Mouse (Mus musculus) forebrain, embryonic 15.5 days (tissue): ENCODE measurements around the gene Fundc1. TPM values are rescaled to one million over a fixed set of nuclear protein-coding genes. Genes with fewer than 3 reads are reported as not detected.
"Not testable (repeated sequence)": the region's sequence is repeated elsewhere in the genome, so short reads cannot be mapped to it uniquely, and the experiment has no call there.

Experiments used
- ATAC-seq: fragments of 200-750 bp; cut with Nextera tagmentation; replicated peaks from 2 replicates; pipeline ENCODE4 v1.8.0; 2017; ENCODE audit warnings: mild to moderate bottlenecking, moderate TSS enrichment, moderate library complexity
- H3K27ac ChIP-seq: fragments of 300-500 bp; sonication (generic); replicated peaks from 2 replicates; pipeline ENCODE4 v1.5.1; 2015; ENCODE audit warnings: mild to moderate bottlenecking, inconsistent platforms
- H3K27me3 ChIP-seq: fragments of 300-500 bp; sonication (generic); 2 replicates; pipeline ENCODE4 v1.6.1; 2015; ENCODE audit warnings: inconsistent platforms
- H3K36me3 ChIP-seq: fragments of 300-500 bp; sonication (generic); 2 replicates; pipeline ENCODE4 v1.6.1; 2015; ENCODE audit warnings: mild to moderate bottlenecking, inconsistent platforms
- H3K4me1 ChIP-seq: fragments of 300-500 bp; sonication (generic); 2 replicates; pipeline ENCODE4 v1.6.1; 2015; ENCODE audit warnings: inconsistent platforms
- H3K4me2 ChIP-seq: fragments of 300-500 bp; sonication (generic); replicated peaks from 2 replicates; pipeline ENCODE4 v1.6.1; 2015; ENCODE audit warnings: mild to moderate bottlenecking, inconsistent platforms
- H3K4me3 ChIP-seq: fragments of 300-500 bp; sonication (generic); 2 replicates; pipeline ENCODE4 v1.5.1; 2015; ENCODE audit warnings: mild to moderate bottlenecking, inconsistent platforms
- H3K9ac ChIP-seq: fragments of 300-500 bp; sonication (generic); replicated peaks from 2 replicates; pipeline ENCODE4 v1.6.1; 2015; ENCODE audit warnings: mild to moderate bottlenecking, inconsistent platforms
- H3K9me3 ChIP-seq: fragments of 300-500 bp; sonication (generic); 2 replicates; pipeline ENCODE4 v1.6.1; 2016; ENCODE audit warnings: inconsistent platforms
- WGBS: fragments of 180-500 bp; shearing (Covaris S2); methylation state at CpG from one replicate; pipeline ENCODE4 v1.1.7; 2015; ENCODE audit warnings: mixed read lengths; 5-methylcytosine and 5-hydroxymethylcytosine counted together
- polyA plus RNA-seq: library from polyadenylated mRNA; unstranded; fragments of >200 nt; fragmentation: Nextera tagmentation; extraction: Ambion mirVana; gene quantifications from 2 replicates; pipeline ENCODE4 v1.2.1, GENCODE M21; 2015

The Fundc1 gene
- polyA plus RNA-seq = 63.7 and 65.0 TPM in 2 replicates

DNA sequence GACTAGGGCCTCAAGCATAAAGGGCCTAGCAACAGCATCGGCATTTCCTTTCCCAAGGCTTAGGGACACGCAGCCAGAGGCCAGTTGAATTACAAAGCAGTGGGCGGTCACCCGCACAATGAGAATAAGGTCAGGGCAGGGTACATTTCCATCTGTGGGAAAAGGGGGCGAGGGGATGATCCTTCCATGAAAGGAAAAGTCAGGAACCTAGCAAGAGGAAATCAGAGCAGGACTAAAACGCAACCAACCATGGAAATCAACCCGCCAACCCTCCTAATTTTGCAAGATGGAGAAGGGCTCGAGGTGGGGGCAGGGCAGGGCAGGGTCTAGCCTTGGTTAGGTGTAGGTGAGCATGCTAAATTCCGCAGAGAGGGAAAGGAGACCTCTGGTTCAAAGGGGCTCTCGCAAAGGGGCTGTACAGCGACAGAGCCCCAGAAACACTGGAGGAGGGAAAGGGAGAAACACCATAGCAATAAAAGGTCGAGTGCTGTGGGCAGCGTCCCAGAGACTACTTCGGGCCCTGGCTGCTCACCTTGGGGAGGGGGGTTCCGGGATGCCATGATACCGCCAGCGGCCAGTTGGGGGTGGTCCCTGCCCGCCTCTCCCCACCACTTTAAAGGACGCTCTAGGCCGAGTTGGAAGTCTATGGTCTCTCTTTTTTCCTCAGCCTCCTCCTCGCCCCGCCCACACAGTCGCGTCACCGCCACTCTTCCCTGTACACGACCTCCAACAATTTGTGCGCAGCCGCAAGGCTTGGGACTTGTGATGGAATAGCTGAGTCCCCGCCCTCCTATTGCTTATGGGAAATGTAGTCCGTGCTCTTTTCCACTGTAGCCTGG lies at the start of gene Fundc1:
Gene Fundc1, minus strand, starts transcription at position 705 of the 839 bp plus-strand sequence.
- Histone ChIP-seq H3K9ac (peak within 1 kb of the TSS; percentile 59), H3K4me2 (peak within 1 kb of the TSS; percentile 43), H3K36me3 (no peaks in the 10 kb centered on the region), H3K4me3 (peak within 1 kb of the TSS; percentile 53), H3K4me1 (peaks cover 4% of the 10 kb centered on the region; the same call in 1 of the 2 replicates), H3K9me3 (no peaks in the 10 kb centered on the region), H3K27me3 (no peaks in the 10 kb centered on the region), H3K27ac (peak within 1 kb of the TSS; percentile 90)
- ATAC-seq = peak; percentile 99
- 13% methylated on average over 30 of the region's 30 CpGs for WGBS

DNA sequence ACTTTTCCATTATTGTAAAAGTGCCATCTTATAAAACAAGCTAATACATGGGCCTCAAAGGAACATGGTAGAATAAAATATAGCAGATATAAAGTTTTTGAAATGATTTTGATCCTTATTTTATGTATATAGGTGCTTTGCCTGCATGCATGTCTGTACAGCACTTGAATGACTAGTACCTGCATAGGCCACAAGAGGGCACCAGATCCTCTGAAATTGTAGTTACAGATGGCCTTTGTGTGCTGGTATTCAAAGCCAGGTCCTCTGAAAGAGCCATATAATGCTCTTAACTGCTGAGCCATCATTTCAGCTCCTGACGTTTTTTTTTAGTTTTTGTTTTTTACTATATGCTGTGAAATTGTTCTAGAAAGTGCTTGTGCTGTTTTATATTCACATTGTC lies 39.1 kb upstream of the Fundc1 start:
- H3K9ac ChIP-seq = no peak overlapping the region
- H3K36me3 ChIP-seq = no peaks in the 10 kb centered on the region
- no peaks in the 10 kb centered on the region for H3K9me3 ChIP-seq
- no peak for ATAC-seq
- H3K4me2 ChIP-seq = no peak overlapping the region
- no peaks in the 10 kb centered on the region for H3K4me1 ChIP-seq
- H3K4me3 ChIP-seq = no peak overlapping the region
- whole genome bisulfite sequencing = 62% methylated on average over 1 of the region's 1 CpGs
- no peaks in the 10 kb centered on the region for H3K27me3 ChIP-seq
- H3K27ac ChIP-seq = no peak overlapping the region

DNA sequence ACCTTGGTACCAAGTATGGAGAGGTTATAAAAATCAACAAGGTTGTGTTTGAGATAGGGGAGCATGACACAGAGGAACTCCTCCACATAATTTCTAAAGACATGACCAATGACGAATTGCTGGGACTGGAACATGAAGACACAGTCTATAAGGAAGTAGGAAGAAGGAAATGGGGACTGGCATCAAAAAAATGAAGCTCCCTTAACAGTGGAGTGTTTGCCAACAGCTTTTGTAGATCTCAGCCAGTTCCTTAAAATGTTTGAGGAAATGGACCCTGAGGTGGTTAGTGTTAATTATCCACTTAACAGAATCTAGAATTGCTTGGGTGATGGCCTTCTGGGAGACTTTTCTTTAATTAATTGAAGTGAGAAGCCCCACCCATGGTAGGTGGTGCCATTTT lies 36.6 kb upstream of the Fundc1 start:
- H3K4me3 ChIP-seq = no peak overlapping the region
- H3K27me3 ChIP-seq = no peaks in the 10 kb centered on the region
- H3K4me1 ChIP-seq = no peaks in the 10 kb centered on the region
- H3K27ac ChIP-seq = no peak overlapping the region
- no peaks in the 10 kb centered on the region for H3K9me3 ChIP-seq
- H3K4me2 ChIP-seq = no peak overlapping the region
- no peak overlapping the region for H3K9ac ChIP-seq
- H3K36me3 ChIP-seq = no peaks in the 10 kb centered on the region
- 76% methylated on average over 1 of the region's 1 CpGs for WGBS
- no peak for ATAC-seq

DNA sequence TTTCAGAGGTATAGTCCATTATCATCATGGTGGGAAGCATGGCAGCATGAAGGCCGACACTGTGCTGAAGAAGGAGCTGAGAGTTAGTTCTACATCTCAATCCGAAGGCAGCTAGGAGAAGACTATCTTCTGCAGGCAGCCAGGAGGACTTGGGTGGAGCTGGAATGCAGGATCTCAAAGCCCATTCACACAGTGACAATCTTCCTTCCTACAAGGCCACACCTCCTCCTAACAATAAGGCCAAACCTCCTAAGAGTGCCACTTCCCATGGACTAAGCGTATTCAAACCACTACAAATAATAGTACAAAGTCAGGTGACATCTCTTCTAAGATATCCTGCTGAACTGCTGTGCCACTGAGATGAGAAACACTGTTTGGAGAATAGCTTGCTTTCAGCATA lies 35.5 kb upstream of the Fundc1 start:
- Histone ChIP-seq H3K4me1 (no peaks in the 10 kb centered on the region), H3K9ac (no peak overlapping the region), H3K27ac (no peak overlapping the region), H3K4me3 (no peak overlapping the region), H3K27me3 (no peaks in the 10 kb centered on the region), H3K4me2 (no peak overlapping the region), H3K9me3 (no peaks in the 10 kb centered on the region), H3K36me3 (no peaks in the 10 kb centered on the region)
- WGBS = 83% methylated on average over 3 of the region's 3 CpGs
- no peak for ATAC-seq

DNA sequence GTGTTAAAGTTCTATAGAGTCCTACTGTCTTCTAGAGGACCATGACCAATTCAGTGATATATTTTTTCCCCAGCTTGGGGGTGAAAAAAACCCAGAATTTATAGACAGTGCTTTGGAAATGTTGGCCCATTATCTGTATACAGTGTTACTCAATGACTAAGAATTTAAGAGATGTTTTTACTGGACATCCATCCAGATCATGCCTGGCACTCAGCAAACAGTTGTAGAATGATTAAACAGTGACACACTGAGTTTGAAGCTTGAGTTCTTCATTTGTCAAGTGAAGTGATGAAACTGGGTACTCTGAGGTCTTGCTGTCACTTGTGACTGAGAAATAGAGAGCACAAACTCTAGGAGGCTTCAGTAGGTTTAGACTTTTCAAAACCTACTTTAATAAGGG lies 21.2 kb upstream of the Fundc1 start:
- no peak for ATAC-seq
- no peaks in the 10 kb centered on the region for H3K9me3 ChIP-seq

DNA sequence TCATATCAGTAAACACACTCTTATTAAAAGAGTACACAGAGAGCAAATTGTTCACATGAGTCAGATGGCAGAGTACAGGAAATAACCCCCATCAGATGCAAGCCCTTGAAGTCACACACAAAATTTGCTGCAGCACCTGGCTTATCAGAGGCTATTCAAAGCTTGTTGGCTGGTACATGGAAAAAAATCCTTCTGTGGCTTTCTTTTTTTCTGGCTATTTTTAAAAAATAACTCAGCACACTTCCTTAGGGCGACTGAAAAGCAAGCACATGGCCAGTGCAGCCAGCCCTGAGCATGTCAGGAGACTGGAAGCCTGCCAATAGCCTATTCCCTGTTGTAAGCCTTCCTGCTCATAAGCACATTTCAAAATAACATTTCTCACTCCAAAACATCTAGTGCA lies 18.6 kb upstream of the Fundc1 start:
- WGBS = 15% methylated on average over 1 of the region's 1 CpGs
- no peak overlapping the region for H3K27ac ChIP-seq
- no peaks in the 10 kb centered on the region for H3K36me3 ChIP-seq
- H3K4me1 ChIP-seq = no peaks in the 10 kb centered on the region
- no peaks in the 10 kb centered on the region for H3K27me3 ChIP-seq
- H3K9me3 ChIP-seq = no peaks in the 10 kb centered on the region
- H3K4me2 ChIP-seq = no peak overlapping the region
- H3K9ac ChIP-seq = no peak overlapping the region
- no peak overlapping the region for H3K4me3 ChIP-seq
- ATAC-seq = peak; percentile 78

More for the DNA sequence above, 21.2 kb upstream of the Fundc1 start:
- Histone ChIP-seq H3K4me3 (no peak overlapping the region), H3K27ac (no peak overlapping the region), H3K4me2 (no peak overlapping the region), H3K36me3 (no peaks in the 10 kb centered on the region), H3K9ac (no peak overlapping the region), H3K27me3 (no peaks in the 10 kb centered on the region), H3K4me1 (no peaks in the 10 kb centered on the region)

DNA sequence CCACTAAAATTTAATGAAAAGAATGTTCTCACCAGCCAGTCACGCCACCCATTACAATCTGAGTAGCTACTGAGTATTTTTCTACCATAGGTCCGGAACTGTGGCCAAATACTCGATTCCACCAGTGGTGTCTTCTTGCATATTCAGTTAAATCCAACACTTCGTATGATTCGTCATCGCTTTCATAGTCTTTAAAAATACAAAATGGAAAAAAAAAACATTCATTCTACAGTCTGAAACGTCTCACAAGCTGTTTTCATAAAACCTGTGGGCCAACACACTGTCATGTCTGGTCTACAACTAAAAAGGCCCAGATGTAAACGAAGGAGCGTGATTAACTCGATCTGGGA lies 879 bp downstream of the Fundc1 start:
- 20% methylated on average over 10 of the region's 10 CpGs for whole genome bisulfite sequencing
- Histone ChIP-seq H3K4me2 (peak overlapping the region; percentile 43), H3K4me1 (peaks cover 4% of the 10 kb centered on the region; the same call in 1 of the 2 replicates), H3K36me3 (no peaks in the 10 kb centered on the region), H3K27me3 (no peaks in the 10 kb centered on the region), H3K9ac (peak overlapping the region; percentile 59), H3K9me3 (no peaks in the 10 kb centered on the region), H3K27ac (peak overlapping the region; percentile 90), H3K4me3 (peak overlapping the region; percentile 53)
- no peak for ATAC-seq

DNA sequence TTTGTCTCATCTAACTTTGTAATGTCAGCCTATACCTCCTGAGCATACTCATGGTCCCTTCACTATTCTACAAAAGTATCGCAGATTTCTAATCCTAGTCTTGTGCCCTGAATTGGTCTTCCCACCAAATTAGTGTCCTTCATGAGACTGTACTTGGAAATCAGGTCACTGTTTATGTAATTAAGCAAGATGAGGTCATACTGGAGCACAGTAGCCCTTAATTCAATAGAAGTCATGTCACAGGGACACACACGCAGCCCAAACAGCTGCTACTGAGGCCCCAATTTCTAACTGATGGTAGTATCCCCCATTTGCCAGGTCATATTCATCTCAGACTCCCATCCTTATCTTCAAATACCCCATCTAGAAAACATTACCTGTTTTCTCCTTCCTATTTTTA lies 3.5 kb downstream of the Fundc1 start:
- Histone ChIP-seq H3K4me1 (peaks cover 4% of the 10 kb centered on the region; the same call in 1 of the 2 replicates), H3K36me3 (no peaks in the 10 kb centered on the region), H3K4me3 (no peak overlapping the region), H3K27ac (no peak overlapping the region), H3K9ac (no peak overlapping the region), H3K9me3 (no peaks in the 10 kb centered on the region), H3K27me3 (no peaks in the 10 kb centered on the region), H3K4me2 (no peak overlapping the region)
- WGBS = 69% methylated on average over 2 of the region's 2 CpGs
- ATAC-seq = no peak

DNA sequence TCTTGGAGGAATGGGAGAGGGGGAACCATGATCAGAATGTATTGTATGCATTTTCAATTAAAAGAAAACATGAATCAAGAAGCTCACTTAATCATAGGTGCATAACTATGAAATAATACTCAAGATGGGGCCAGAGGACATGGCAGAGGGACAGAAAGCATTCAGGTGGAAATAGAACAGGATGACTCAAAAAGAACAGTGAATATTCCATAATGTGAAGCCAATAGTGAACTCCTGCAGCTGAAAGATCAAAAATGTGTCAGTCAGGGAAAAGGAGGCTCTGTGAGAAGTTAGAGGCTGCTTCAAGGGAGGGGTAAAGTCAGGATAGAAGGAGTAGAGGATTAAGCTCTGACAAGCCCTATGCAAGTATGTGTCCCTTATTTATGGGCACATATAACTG lies 6.4 kb downstream of the Fundc1 start:
- no peaks in the 10 kb centered on the region for H3K27me3 ChIP-seq
- H3K9me3 ChIP-seq = no peaks in the 10 kb centered on the region
- no peak overlapping the region for H3K4me2 ChIP-seq
- H3K9ac ChIP-seq = no peak overlapping the region
- no peaks in the 10 kb centered on the region for H3K36me3 ChIP-seq
- no peak overlapping the region for H3K4me3 ChIP-seq
- H3K27ac ChIP-seq = no peak overlapping the region
- H3K4me1 ChIP-seq = peaks cover 4% of the 10 kb centered on the region; the same call in 1 of the 2 replicates
- ATAC-seq = no peak

DNA sequence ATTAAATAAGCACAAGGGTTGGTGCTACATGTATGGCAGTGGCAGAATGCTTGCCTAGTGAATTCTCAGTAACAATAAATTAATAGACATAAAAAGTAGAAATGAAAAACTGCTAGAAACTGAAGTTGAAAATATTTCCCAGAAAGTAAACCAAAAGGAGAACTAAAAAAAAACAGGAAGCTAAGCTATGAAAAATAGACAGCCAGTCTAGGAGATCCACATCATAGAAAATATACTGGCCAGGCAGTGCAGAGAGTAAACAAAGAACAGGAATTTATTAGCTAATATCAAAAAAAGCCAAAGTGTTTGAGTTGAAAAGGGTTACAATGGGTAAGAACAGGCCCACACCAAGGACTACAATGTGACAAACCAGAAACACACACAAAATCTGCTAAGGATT lies 7.4 kb downstream of the Fundc1 start:
- no peaks in the 10 kb centered on the region for H3K36me3 ChIP-seq
- no peak overlapping the region for H3K27ac ChIP-seq
- no peaks in the 10 kb centered on the region for H3K27me3 ChIP-seq
- H3K9ac ChIP-seq = no peak overlapping the region
- no peak overlapping the region for H3K4me3 ChIP-seq
- no peaks in the 10 kb centered on the region for H3K4me1 ChIP-seq
- no peak overlapping the region for H3K4me2 ChIP-seq
- ATAC-seq = no peak
- H3K9me3 ChIP-seq = no peaks in the 10 kb centered on the region

DNA sequence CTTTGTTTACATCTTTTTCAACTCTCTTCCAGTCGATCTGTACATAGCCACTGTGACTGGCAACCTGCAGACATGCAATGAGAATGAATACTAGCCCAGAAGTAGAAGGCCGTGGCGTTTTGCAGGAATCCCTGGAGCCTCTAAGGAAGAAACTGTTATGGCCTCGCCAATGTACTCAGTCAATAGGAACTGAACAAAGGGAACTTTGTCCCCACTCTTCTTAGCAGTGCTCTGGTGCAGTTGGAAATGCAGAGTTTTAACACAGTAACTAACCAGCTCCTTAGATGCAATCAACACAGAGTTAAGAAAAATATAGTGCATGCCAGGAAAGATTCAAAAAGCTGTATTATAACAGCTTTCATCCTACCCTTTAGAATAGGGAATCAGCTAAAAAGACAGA lies 13.4 kb downstream of the Fundc1 start:
- H3K4me3 ChIP-seq = no peak overlapping the region
- H3K27ac ChIP-seq = no peak overlapping the region; the same call in 1 of the 2 replicates
- ATAC-seq = 0 out of 2 replicates have a peak, but pooled peaks have one; percentile 53
- H3K9ac ChIP-seq = no peak overlapping the region
- no peaks in the 10 kb centered on the region for H3K36me3 ChIP-seq
- 15% methylated on average over 4 of the region's 4 CpGs for WGBS
- no peaks in the 10 kb centered on the region for H3K9me3 ChIP-seq
- H3K27me3 ChIP-seq = no peaks in the 10 kb centered on the region
- no peak overlapping the region for H3K4me2 ChIP-seq
- H3K4me1 ChIP-seq = no peaks in the 10 kb centered on the region

DNA sequence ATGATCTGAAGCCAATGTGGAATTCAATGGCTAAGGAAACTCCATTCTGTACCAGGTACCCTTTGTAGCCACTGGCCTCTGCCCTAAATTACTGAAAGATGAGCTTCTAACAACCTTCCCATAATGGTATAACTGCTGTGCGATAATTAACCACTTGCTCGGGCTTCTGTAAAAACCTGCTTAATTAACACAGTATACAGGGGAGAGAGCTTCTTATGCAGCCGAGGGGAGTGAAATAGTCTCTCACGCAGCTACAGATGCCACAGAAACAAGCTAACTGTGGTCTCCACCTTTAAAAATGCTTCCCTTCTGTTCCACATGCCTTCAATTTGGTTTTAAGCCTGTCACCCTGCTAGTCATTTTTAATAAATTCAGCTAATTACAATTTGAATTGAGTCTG lies 17.6 kb downstream of the Fundc1 start:
- H3K9ac ChIP-seq = no peak overlapping the region
- H3K27ac ChIP-seq = 0 out of 2 replicates have a peak overlapping the region, but pooled peaks have one; percentile 27
- no peaks in the 10 kb centered on the region for H3K9me3 ChIP-seq
- H3K4me2 ChIP-seq = no peak overlapping the region
- peak; percentile 53; the same call in 1 of the 2 replicates for ATAC-seq
- no peaks in the 10 kb centered on the region for H3K27me3 ChIP-seq
- H3K36me3 ChIP-seq = no peaks in the 10 kb centered on the region
- 38% methylated on average over 4 of the region's 4 CpGs for WGBS
- H3K4me1 ChIP-seq = no peaks in the 10 kb centered on the region
- no peak overlapping the region for H3K4me3 ChIP-seq

DNA sequence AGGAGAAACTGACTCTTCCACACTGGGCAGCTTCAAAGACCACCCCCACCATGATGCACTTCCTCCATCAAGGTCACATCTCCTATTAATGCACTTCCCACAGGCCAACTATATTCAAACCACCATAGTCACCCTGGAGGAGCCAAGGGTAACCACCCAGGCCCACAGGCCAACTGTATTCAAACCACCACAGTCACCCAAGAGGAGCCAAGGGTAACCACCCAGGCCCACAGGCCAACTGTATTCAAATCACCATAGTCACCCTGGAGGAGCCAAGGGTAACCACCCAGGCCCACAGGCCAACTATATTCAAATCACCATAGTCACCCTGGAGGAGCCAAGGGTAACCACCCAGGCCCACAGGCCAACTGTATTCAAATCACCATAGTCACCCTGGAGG lies 20.5 kb downstream of the Fundc1 start:
- H3K4me1 ChIP-seq, H3K4me3 ChIP-seq, H3K27me3 ChIP-seq, H3K36me3 ChIP-seq, H3K4me2 ChIP-seq, H3K27ac ChIP-seq, H3K9ac ChIP-seq, H3K9me3 ChIP-seq, ATAC-seq: not testable (repeated sequence)
